Mouse (Mus musculus) forebrain, embryonic 16.5 days (tissue): ENCODE data around the gene Pard6b. TPM values are rescaled to one million over a fixed set of nuclear protein-coding genes. Genes with fewer than 3 reads are reported as not detected.

ENCODE experiments used
- ATAC-seq: fragments of 200-750 bp; cut with Nextera tagmentation; 2 replicates; pipeline ENCODE4 v1.8.0; 2017; ENCODE audit warnings: mild to moderate bottlenecking, moderate library complexity
- H3K27ac ChIP-seq: fragments of 300-500 bp; sonication (generic); 2 replicates; pipeline ENCODE4 v1.5.1; 2014; ENCODE audit warnings: low read length, control low read depth
- H3K27me3 ChIP-seq: fragments of 300-500 bp; sonication (generic); replicated peaks from 2 replicates; pipeline ENCODE4 v1.6.1; 2014; ENCODE audit warnings: low read length; ENCODE audit not compliant: control insufficient read depth, insufficient read depth
- H3K36me3 ChIP-seq: fragments of 300-500 bp; sonication (generic); 2 replicates; pipeline ENCODE4 v1.6.1; 2014; ENCODE audit not compliant: control insufficient read depth, insufficient read depth
- H3K4me1 ChIP-seq: fragments of 300-500 bp; sonication (generic); replicated peaks from 2 replicates; pipeline ENCODE4 v1.6.1; 2014; ENCODE audit warnings: low read length; ENCODE audit not compliant: control insufficient read depth, insufficient read depth
- H3K4me2 ChIP-seq: fragments of 300-500 bp; sonication (generic); 2 replicates; pipeline ENCODE4 v1.6.1; 2014; ENCODE audit warnings: mild to moderate bottlenecking, low read length, control low read depth
- H3K4me3 ChIP-seq: fragments of 300-500 bp; sonication (generic); replicated peaks from 2 replicates; pipeline ENCODE4 v1.5.1; 2014; ENCODE audit warnings: mild to moderate bottlenecking, low read length, control low read depth
- H3K9ac ChIP-seq: fragments of 300-500 bp; sonication (generic); replicated peaks from 2 replicates; pipeline ENCODE4 v1.6.1; 2014; ENCODE audit warnings: low read depth, low read length, control low read depth
- H3K9me3 ChIP-seq: fragments of 300-500 bp; sonication (generic); 2 replicates; pipeline ENCODE4 v1.6.1; 2016; ENCODE audit warnings: low read length; ENCODE audit not compliant: control insufficient read depth
- WGBS: fragments of 180-500 bp; shearing (Covaris S2); extraction: QIAGEN DNeasy Blood & Tissue Kit; methylation state at CpG from one replicate; pipeline ENCODE4 v1.1.7; 2014; 5-methylcytosine and 5-hydroxymethylcytosine counted together
- polyA plus RNA-seq: library from polyadenylated mRNA; unstranded; fragments of >200 nt; fragmentation: Nextera tagmentation; extraction: Ambion mirVana; gene quantifications from 2 replicates; pipeline ENCODE4 v1.2.1, GENCODE M21; 2015

Pard6b gene
- 6.1 and 6.2 TPM in 2 replicates for polyA plus RNA-seq

DNA sequence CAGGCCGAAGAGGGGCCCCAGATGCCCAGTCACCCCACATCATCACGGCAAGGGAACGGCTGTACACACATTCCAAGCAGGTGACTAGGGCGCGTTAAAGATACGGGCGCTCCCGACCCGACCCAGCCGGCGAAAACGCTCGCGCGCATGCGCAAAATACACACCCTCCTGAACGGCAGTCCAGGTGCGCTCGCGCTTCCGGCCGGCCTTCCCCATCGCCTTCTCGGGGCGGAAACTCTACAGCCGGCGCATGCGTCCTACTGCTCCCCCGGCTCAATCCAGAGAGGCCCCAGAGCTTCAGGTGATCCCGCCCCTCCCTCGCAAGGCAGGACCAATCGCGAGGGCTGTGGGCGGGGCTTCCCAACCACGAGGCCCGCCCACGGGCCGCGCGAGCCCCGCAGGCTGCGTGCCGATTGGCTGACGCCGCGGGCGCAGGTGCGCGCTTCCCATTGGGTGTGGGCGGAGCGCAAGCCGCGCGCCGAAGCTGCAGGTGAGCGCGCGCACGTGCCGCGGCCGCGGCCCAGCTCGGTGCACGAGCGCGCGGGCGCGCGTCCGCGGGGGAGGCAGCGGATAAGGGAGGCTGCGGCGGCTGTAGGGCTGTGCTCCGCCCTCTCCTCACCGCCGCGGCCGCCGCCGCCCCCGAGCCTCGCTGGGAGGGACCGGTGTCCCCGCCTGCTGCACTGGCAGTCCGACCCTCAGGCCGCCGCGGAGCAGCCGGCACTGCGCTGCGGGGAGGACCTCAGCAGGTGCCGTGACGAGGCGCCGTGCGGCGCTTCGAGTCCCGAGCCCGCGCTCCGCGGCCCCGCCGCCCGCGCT, at the start of gene Pard6b:
TSS of gene Pard6b (plus strand) at position 574 of the 816 bp plus-strand sequence.
- peak within 1 kb of the TSS; percentile 83 for H3K9ac ChIP-seq
- H3K27me3 ChIP-seq: no peaks in the 10 kb centered on the region; the same call in 1 of the 2 replicates
- WGBS: under 1% methylated on average over 77 of the region's 110 CpGs
- H3K4me1 ChIP-seq: peaks cover 20% of the 10 kb centered on the region
- no peaks in the 10 kb centered on the region for H3K9me3 ChIP-seq
- H3K4me3 ChIP-seq: peak within 1 kb of the TSS; percentile 80
- peak within 1 kb of the TSS; percentile 91 for H3K27ac ChIP-seq
- peak; percentile 96 for ATAC-seq
- H3K36me3 ChIP-seq: no peaks in the 10 kb centered on the region
- peak within 1 kb of the TSS; percentile 86 for H3K4me2 ChIP-seq

DNA sequence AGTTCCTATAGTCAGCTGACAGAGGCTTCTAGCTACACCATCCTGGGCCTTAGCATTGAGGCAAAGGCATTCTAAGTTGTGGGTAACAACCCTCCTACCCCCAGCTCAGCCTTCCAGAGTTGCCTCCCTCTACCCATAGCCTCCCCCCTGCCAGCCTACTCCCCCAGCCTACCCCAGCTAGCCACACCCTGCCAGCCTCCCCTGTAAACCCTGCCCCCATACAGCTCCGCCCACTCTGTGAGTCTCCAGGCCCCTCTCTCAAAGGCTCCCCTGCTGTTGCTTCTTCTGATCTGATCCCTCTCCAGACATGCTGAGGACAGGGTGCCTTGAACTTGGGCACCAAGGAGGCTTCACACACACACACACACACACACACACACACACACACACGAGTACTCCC, 49.0 kb upstream of the Pard6b start:
- WGBS: 72% methylated on average over 2 of the region's 2 CpGs
- no peaks in the 10 kb centered on the region for H3K4me1 ChIP-seq

DNA sequence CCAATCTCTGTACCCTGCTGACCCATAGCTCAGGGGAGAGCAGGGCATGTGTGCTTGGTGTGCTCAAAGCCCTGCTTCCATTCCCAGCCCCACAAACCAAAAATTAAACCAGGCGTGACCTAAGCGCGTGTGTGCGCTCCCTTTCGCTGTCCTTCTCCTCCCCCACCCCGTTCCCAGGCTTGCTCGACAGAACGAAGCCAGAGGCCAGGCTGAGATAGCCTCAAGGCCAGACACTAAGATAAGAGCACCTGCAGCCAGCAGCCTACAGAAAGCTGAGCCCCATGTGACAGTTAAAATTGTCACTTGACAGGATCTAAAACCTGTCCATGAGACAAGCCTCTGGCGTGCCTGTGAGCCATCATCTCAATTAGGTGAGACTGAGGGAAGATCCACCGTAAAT, 46.9 kb upstream of the Pard6b start:
- 67% methylated on average over 10 of the region's 10 CpGs for WGBS
- Histone ChIP-seq H3K9ac (no peak overlapping the region), H3K9me3 (no peaks in the 10 kb centered on the region), H3K36me3 (no peaks in the 10 kb centered on the region), H3K4me2 (no peak overlapping the region), H3K27me3 (no peaks in the 10 kb centered on the region), H3K4me3 (no peak overlapping the region), H3K4me1 (no peaks in the 10 kb centered on the region), H3K27ac (no peak overlapping the region)
- ATAC-seq: no peak

More for the DNA sequence above, 49.0 kb upstream of the Pard6b start:
- no peak overlapping the region for H3K4me3 ChIP-seq
- H3K27ac ChIP-seq: no peak overlapping the region
- H3K27me3 ChIP-seq: no peaks in the 10 kb centered on the region
- peaks cover 2% of the 10 kb centered on the region; the same call in 1 of the 2 replicates for H3K9me3 ChIP-seq
- H3K36me3 ChIP-seq: no peaks in the 10 kb centered on the region
- no peak overlapping the region for H3K4me2 ChIP-seq
- H3K9ac ChIP-seq: no peak overlapping the region
- ATAC-seq: no peak

DNA sequence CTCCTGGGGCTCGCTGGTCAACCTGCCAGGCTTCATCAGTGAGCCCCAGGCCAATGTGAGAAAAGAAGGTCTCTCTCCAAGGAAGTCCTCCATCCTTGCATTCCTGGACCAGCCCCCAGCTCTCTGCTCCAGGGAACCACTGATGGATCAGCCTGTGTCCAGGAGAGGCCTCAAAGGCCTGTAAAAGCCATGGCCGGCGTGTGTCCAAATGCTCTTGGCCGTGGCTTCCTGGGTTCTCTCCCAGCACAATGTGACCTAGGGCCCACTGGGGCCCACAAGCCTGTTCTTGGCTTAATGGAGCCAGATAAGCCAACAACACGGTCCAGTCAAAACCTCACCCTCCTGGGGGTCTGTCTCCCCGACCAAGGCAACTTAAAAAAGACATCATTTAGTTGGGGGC, 44.9 kb upstream of the Pard6b start:
- WGBS: 87% methylated on average over 6 of the region's 6 CpGs
- H3K9ac ChIP-seq: no peak overlapping the region
- H3K4me2 ChIP-seq: no peak overlapping the region
- H3K36me3 ChIP-seq: no peaks in the 10 kb centered on the region
- ATAC-seq: no peak
- no peak overlapping the region for H3K4me3 ChIP-seq
- H3K9me3 ChIP-seq: no peaks in the 10 kb centered on the region
- no peak overlapping the region for H3K27ac ChIP-seq
- no peaks in the 10 kb centered on the region for H3K4me1 ChIP-seq
- H3K27me3 ChIP-seq: no peaks in the 10 kb centered on the region

DNA sequence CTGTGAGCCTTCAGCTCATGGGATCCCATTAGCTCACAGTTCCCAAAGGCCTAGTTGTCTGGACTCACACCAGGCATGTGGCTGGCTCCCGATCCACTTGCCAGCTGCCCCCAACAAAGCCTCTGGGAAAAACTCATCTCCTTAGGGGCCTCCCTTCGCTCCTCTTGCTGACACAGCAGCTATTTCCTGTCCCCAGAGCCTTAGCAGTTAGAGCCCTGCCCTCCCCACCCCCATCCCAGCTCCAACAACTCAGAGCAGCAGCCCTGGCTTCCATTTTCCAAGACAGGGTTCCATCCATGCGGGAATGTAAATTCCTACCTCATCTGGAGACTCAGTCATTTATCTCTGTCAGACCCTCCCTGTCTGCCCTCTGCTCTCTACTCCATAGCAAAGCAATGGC, 43.7 kb upstream of the Pard6b start:
- Histone ChIP-seq H3K4me1 (no peaks in the 10 kb centered on the region), H3K4me2 (no peak overlapping the region), H3K27me3 (no peaks in the 10 kb centered on the region), H3K4me3 (no peak overlapping the region), H3K27ac (no peak overlapping the region), H3K36me3 (no peaks in the 10 kb centered on the region), H3K9ac (no peak overlapping the region), H3K9me3 (no peaks in the 10 kb centered on the region)
- ATAC-seq: no peak
- WGBS: 70% methylated on average over 3 of the region's 3 CpGs

DNA sequence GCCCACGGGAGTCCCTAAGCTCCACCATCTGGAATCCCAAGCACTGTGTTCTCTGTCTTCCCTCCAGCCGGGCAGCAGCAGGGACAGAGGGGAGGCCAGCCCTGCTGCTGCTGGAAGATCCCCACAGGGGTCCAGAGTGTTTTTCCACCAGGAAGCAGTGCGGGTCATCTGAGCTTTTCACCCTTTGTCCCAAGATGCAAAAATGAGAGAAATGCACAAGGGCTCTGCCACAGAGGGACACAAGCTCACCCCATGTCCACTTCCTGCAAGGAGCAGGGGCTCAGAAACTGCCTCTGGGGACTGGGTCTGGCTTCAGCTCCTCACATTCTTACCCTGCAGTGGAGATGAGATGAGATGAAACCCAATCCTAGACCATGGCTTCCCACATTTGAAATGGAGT, 40.1 kb upstream of the Pard6b start:
- Histone ChIP-seq H3K36me3 (no peaks in the 10 kb centered on the region), H3K9ac (no peak overlapping the region), H3K27ac (no peak overlapping the region), H3K4me2 (no peak overlapping the region), H3K27me3 (no peaks in the 10 kb centered on the region), H3K4me3 (no peak overlapping the region), H3K4me1 (peaks cover 2% of the 10 kb centered on the region; the same call in 1 of the 2 replicates), H3K9me3 (no peaks in the 10 kb centered on the region)
- WGBS: 29% methylated on average over 3 of the region's 3 CpGs
- ATAC-seq: no peak

DNA sequence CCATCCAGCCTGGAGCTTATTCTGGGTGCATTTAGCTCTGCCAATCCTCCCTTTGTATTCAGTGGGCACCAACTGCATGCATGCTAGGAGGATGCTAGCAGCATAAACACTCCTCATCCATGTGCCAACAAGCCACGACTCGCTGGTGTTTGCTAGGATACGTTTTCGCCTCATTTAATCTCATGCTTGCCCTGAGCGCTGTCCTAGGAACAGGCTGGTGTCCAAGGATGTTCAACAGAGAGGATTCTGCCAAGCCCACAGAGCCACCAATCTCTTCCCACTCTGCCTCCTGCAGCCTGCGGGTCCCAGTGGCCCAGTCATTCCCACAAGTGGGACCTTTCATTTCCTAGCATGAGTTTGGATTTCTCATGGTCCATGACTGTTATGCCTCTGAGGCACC, 38.8 kb upstream of the Pard6b start:
- H3K4me2 ChIP-seq: no peak overlapping the region
- WGBS: 59% methylated on average over 6 of the region's 6 CpGs
- peaks cover 6% of the 10 kb centered on the region; the same call in 1 of the 2 replicates for H3K4me1 ChIP-seq
- no peaks in the 10 kb centered on the region for H3K27me3 ChIP-seq
- no peaks in the 10 kb centered on the region for H3K9me3 ChIP-seq
- no peak for ATAC-seq
- H3K36me3 ChIP-seq: no peaks in the 10 kb centered on the region
- no peak overlapping the region for H3K9ac ChIP-seq
- no peak overlapping the region for H3K4me3 ChIP-seq
- H3K27ac ChIP-seq: no peak overlapping the region

DNA sequence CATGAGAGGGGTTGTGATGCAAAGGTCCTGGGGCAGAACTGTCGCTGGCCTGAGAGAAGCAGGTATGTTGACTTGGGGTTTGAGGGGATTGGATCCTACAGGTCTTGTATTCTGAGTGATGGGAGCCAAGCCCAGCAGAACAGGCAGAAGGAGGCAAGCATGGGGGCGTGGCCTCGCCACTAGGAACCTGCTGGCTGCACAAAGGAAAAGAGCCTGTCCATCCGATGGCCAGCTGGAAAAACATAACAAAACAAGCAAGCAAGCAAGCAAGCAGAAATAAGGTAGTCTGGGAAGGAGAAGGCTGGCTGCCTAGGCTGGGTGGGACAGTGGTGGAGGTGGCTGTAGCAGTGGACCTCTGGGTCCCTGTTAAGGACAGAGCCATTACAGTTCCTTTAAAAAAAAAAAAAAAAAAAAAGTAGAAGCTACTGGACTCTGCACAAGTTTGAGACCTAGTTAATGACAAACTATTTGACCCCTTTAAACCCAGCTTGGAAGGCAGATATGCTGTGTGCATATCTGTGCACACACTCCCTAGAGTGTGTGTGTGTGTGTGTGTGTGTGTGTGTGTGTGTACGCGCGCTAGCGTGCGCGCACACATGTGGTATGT, 36.0 kb upstream of the Pard6b start:
- Histone ChIP-seq H3K4me3 (no peak overlapping the region), H3K4me1 (peaks cover 11% of the 10 kb centered on the region), H3K36me3 (no peaks in the 10 kb centered on the region), H3K27ac (no peak overlapping the region), H3K27me3 (peaks cover 8% of the 10 kb centered on the region), H3K9me3 (no peaks in the 10 kb centered on the region), H3K9ac (no peak overlapping the region), H3K4me2 (no peak overlapping the region)
- ATAC-seq: no peak
- 73% methylated on average over 10 of the region's 10 CpGs for WGBS

DNA sequence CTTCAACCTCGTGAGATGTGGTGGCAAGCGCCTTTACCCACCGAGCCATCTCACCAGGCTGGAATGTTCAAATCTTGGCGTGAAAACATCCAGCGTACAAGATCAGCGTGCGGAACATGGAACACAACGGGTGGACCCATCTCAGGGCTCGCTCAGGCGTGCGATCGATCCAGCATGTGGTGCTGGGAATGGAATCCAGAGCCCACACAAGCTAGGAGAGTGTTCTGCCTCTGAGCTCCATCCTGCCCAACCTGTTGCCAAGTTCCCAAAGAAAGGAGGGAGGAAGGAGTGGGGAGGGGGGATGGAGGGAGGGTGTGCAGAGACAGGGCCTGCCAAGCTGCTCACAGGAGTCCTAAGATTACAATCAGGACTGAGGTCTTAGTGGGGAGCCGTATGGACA, 35.4 kb upstream of the Pard6b start:
- ATAC-seq: no peak
- 44% methylated on average over 13 of the region's 13 CpGs for WGBS

More for the DNA sequence above, 35.4 kb upstream of the Pard6b start:
- H3K4me1 ChIP-seq: peaks cover 17% of the 10 kb centered on the region
- no peaks in the 10 kb centered on the region for H3K36me3 ChIP-seq
- H3K9me3 ChIP-seq: no peaks in the 10 kb centered on the region
- H3K4me2 ChIP-seq: no peak overlapping the region
- peaks cover 12% of the 10 kb centered on the region for H3K27me3 ChIP-seq
- H3K4me3 ChIP-seq: no peak overlapping the region
- no peak overlapping the region for H3K27ac ChIP-seq
- no peak overlapping the region for H3K9ac ChIP-seq
